Mouse (Mus musculus): ENCODE measurements at regions not wholly inside any gene's neighbourhood (a gene's known extent, or its start where the extent isn't known, plus 50 kb on each side); places are given as distances from the start of the nearest gene placed in this dataset.

DNA sequence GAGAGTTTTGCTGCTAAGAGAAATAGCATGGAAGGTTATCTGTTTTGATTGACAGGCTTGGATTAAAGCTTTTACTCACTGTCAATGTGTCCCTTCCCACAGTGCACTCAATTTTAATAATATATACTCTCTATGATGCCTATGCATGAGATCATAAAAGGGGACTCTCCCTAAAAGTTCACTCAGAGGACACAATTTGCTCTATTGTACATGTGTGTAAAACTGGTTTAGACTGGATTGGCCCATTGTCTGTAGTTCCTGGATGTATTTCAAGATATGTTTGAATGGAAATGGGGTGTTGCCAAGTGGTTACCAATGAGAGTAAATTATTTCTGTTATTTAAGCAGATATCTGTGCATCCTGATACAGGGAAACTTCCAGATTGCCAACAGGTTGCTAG, 244.4 kb upstream of the Gm5148 start:
- DNase-seq (ENCODE audit: low read depth) = no peak

DNA sequence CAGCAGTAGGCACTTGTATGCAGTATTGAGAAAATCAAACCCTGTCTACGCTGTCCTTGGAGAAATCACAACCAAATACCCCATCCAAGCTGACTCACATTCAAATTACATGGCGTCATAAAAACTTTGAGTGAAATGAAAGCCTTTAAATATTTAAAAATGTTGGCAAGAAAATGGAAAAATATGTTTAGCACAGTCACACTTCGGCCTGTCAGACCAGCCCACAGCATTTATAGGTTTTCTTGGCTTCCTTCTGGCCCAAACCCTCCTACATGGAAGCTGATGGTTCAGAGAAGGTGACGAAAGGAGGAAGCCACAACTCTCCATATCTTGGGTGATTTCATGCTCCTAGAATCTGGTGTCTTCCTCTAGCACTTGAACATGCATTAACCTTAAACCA, 240.9 kb upstream of the Gm5148 start:
- no peak for DNase-seq (ENCODE audit: low read depth)

DNA sequence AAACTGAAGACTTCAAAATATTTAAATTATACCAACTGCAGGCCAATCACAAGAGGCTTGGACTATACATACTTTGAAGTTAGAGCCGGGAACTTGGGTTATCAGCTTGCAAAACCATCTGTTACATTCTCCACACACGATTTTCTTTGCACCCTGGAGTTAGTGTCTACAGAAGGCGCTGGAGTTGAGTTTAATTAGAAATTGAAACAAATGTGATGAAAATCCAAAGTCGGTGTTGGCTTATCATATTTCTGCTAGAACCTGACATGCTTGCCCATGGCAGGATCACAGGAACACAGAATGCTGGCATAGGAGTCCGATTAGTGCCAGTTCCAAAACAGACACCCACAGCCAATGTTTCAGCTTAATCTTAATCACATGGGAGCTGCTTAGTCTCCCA, 239.8 kb upstream of the Gm5148 start:
- DNase-seq (ENCODE audit: low read depth) = no peak

DNA sequence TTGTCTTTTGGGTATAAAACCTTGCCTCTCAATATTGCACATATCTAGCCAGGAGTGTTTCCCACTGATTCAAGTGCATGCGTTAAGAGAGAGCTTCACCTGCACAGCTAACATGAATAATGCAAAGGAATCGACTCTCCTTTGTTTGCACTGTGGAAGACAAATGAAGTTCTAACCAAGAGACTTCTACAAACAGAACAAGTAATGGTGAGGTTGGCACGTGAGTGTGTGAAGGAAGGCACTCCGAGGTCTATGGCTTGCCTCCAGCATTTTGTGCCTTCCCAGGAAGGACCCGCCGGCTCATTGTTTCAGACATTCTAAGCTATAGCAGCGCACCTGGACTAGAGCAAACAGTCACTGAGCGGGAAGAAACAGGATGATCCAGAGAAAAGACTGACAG, 238.5 kb upstream of the Gm5148 start:
- DNase-seq (ENCODE audit: low read depth) = no peak

DNA sequence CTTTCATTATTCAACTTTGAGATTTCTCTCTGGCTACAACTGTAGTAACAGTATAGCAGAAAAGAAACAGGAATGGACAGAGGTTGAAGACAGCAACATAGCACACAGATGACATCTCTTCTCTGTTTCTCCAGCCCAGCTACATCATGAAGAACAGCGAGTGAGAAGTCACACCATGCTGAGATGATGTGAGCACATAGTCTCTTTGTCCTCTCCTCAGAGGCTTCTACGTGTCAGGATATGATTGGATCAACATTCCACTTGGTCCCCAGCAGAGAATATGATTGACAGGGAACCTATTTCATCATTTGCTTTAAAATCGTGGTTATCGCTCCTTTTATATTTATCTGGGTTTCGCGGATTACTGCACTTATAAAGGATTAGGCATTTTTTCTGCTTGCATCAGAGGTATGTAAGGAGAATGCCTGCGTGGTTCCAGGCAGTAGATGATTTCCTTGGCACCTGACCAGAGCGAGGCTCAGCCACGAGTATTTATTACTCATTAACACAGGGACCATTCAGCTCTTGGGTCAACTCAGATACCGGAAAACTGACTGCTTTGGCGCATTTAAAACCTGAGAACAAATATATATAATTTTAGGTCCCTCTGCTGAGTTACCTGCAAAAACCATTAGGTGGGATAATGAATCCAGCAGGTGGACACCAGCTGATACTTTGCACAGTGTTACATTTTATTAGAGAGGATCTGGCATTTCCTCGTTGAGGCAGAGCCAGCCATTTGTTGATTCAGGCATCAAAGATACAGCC, 237.9 kb upstream of the Gm5148 start:
- no peak for DNase-seq (ENCODE audit: low read depth)

DNA sequence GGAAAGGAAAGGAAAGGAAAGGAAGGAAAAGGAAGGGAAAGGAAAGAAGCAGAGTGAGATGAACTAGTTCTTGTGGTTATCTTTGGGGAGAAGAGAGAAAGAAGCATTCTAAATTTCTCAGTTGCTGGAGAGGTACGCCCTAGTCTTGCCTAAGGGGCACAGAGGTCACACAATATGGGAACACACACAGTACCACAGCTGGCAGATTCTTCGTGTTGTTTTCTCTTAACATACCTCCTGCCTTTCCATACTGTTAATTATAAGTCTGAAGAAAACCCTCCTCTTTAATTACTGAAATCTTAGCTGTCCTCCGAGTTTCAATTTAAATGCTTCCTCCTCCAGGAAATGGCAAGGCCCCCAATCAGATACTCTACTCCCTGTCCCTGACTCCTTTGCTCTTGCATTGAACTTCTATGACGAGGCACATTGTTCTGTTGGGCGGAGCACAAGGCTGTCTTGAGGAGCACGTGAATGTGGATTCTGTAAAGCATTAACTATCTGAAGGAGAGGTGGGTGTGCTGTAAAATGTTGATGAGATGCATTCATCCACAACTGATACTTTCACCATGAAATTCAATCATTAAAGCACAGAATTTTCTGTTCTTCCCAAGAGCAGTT, 234.2 kb upstream of the Gm5148 start:
- no peak for DNase-seq (ENCODE audit: low read depth)

DNA sequence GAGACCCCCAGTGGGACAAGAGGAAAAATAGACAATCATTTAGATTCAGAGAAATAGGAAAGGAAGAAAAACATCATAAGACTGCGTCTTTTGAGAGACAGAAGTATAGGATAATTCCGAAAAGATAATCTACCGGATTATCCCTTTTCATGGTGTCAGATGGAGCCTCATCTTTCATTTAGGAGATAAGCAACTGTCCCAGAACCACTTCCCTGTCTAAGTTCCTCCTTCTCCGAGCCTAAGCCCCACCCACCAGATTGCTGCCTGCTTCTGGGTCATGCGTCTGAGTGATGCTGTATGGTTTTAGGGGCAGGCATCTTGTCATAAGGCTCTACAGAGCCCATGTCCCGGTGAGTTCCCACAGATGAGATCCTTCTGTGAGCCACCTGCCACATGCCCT, 232.3 kb upstream of the Gm5148 start:
- DNase-seq (ENCODE audit: low read depth) = no peak

DNA sequence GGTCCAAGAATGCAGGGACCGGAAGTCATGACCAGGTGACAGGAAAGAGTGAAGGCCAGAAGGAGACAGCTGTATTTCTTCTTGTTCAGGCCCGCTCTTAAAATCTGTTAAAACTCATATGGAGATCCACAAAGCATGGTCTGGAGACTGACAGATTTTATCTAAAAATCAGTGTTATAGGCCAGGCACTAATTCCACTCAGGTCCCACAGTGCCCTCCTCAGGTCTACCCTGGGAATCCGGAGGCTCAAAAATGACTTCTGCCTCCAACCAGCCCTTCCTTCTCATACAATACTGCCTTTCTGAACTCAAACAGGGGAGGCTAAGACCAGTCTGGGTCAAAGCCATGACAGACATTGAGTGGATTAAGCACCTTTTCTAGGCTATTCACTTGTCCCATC, 228.6 kb upstream of the Gm5148 start:
- no peak for DNase-seq (ENCODE audit: low read depth)

DNA sequence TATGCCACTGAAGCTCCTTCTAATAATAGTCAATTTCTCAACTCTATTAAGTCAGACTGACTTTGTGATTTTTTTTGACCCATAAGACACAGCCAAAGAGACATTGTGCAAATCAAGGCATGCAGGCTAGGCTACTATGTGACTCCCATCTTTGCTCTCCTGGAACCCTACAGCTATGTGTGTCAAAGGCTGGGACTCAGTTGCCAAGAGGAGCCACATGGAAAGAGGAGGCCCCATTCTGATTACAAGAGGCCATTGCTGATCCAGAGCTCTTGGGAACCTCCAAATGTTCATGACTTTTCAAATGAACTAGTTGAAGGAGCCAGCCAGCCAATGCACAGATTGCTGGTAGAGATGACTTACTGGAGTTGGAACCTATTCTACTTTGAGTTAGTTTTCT, 228.0 kb upstream of the Gm5148 start:
- no peak for DNase-seq (ENCODE audit: low read depth)

DNA sequence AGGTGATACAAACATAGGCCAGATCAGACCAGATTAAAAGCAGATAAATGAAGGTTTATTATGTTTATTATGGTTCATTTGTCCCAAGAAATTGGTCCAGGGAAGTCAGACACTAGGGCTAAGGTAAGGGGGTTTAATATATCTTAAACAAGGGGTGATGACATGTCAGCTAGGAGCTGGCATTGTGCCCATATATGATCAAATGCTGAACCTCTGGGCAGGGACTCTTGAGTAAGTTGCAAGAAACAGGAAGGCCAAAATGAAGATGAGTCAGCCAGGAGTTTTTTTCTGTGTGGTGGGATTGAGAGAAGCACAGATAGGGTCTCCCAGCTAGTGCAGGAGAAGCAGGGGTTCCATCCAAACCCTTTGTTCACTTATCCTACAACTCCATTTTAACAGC, 219.4 kb upstream of the Gm5148 start:
- DNase-seq (ENCODE audit: low read depth) = no peak

DNA sequence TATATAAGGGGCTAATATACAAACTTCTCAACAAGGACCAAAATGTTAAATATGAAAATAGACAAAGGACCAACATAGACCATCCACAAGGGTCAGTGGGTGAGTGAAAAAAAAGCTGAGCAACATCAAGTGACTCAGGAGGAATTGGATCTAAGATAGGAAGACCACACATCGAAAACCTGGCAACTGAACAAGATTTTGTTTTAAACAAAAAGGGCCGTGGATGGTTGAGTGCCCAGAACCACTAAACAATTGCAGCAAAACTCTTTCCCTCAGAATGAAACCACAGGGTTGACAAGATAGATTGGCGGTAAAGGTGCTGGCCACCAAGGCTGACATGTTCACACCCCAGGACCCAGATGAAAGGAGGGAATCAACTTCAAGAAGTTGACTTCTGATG, 215.7 kb upstream of the Gm5148 start:
- no peak for DNase-seq (ENCODE audit: low read depth)

DNA sequence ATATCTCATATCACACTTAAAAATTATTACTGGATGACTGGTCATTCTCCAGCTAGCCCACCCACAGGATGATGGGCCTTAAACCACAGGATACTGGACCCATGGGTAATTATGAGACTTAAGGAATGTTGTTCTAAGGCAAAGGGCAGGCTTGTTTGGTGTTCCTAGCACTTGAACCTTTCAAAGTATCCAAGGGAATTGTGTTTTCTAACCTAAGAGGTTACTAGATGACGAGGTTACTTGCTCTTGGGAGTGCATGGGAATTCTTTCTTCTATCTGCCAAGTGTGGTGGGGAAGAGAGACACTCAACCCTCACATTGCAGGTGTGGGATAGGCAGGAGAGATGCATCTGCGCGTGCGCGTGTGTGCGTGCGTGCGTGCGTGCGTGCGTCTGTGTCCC, 214.6 kb upstream of the Gm5148 start:
- DNase-seq (ENCODE audit: low read depth) = no peak

DNA sequence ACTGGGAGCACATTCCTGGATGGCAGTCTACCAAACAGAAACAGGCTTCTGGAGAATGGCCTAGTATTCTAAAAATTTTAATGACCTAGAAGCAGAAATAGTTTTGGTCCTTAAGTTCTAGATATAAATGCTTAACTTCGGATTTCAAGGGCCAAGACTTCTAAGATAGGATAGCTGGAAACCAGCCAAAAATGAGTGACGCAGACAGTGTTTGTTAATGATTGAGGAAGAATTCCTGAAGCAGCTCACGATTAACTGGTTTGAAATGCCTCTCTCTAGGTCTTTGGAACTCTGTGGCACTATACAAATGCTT, 213.9 kb upstream of the Gm5148 start:
- DNase-seq (ENCODE audit: low read depth) = no peak

DNA sequence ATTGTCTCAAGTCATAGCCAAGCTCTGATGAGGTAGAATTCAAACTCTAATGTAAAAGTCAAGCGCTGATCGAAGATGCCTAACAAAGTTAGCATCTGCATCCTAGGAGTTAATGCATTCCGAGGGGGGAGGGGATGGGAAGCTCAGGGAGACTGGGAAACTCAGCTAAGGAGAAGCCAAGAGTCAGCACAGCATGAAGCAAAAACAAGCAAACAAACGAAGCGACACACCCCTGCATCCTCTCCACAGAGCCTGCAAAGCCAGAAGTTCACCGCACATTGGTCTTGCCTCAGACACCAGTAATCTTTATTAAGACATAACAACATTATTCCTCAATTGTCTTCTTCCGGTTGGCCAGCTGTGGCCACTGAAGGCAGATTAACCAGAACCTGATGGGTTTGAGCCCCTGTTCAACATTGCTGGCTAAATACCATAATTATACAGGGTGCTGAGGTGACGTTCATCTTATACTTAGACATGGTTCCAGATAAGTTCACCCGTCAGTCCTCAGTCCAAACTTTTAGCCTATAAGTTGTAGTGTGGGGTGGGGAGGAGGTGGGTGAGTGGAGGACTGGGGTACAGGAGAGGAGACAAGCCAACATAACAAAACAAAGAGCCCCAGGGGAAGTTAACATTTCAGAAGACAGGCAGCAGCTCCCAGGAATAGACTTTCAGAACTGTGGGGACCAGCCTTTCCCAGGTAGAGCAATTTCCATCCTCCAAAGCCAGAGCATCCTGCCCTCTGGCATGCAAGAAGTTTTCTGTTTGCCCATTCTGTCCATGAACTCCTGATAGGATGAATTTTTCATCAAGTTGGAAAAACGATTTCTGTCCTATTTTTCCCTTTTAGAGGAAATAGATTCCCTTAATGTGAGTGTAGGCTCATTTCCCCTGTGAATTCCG, 213.3 kb upstream of the Gm5148 start:
- DNase-seq (ENCODE audit: low read depth) = no peak

DNA sequence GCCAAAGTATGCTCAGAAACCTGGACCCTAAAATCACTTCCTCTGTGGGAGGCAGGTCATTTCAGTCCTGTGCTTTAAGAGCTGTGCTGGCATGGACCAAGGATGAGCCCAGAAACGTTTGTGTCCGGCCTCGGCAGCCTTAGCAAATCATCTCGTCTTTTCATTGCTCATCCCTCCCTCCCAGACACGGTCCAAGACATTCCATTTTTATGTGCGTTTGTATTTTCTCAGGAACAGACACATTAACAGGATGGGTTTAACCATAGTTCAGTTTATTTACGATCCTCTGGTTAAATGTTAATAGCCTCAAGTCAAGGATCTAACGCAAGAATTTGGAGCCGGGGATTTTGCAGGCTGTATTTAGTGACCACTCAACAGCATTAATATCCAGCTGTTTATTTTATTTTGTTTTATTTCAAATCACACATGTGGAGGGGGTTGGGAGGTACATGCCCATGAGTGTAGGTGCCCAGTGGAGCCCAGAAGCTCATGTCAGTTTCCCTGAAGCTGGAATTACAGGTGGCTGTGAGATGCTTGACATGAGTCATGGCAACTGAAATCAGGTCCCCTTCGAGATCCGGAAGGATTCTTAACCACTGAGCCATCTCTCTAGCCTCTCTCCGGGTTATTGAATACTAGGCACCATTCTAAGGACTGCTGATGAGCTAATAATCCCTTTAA, 212.1 kb upstream of the Gm5148 start:
- no peak for DNase-seq (ENCODE audit: low read depth)

DNA sequence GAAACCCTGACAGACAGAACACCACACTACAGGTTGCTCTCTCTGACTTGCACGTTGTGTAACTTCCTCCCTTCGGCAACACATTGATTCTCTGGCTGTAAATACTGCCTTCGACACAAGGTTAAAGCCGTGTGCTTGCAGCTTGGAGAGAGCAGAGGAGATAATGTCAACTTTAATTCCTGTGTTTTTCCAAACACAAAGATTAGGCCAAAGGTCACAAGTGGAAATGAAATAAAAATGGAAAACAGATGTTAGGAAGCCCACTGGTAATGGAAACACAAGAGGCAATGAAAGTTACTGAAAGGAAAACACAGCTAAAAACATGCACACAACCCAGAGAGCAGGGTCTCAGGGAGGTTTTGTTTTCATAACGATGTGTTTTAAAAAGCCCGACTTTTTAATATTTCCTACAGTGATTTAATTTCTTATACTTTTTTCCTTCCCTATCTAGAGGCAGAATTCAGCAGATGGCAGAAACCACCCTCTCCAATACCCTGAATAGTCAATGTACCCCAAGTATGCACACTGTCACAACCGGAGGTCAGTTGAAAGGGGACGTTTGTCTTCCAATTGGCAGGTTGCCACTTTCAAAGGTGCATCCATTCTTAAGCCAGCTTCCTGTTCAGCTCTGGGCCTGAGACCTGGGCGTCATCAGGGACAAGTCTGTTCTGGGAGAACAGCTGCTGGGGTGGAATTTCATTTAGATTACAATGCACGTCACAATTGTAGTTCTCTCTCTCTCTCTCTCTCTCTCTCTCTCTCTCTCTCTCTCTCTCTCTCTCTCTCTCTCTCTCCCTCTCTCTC, 210.8 kb upstream of the Gm5148 start:
- no peak for DNase-seq (ENCODE audit: low read depth)

DNA sequence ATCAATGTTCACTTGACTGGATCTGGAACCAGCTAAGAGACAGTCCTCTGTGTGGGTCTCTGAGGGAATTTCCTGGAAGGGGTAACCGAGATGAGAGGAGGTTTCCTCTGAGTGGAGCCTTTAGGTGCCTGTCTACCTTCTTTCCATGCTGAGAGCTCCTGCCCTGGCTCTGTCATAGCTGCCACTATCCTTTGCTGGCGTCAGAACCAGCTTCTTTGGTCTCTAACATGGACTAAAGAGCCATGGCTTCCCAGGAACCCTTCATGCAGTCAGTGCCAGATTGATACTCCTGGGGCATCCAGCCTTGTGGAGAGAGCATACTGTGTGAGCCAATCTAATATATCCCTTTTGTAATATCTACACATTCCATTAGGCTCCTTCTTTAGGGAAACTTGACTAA, 209.9 kb upstream of the Gm5148 start:
- no peak for DNase-seq (ENCODE audit: low read depth)

DNA sequence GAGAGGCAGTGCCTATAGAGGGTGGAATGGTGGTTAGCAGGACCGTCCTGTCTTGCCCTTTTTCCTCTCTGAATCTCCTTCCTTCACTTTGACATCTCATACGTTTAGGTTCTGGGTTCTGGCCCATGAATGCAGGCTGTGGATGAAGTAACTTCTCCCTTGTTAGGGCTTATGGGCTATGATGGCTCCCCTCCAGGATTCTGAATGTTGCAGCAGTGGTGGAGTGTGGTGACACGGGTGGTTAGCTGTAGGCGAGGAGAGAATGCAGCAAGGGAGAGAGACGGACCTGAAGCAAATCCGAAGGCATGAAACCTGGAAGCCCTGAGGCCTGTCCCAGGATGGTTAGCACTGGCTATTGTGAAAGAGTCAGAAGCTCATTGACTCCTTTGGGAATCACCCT, 204.4 kb upstream of the Gm5148 start:
- no peak for DNase-seq (ENCODE audit: low read depth)

DNA sequence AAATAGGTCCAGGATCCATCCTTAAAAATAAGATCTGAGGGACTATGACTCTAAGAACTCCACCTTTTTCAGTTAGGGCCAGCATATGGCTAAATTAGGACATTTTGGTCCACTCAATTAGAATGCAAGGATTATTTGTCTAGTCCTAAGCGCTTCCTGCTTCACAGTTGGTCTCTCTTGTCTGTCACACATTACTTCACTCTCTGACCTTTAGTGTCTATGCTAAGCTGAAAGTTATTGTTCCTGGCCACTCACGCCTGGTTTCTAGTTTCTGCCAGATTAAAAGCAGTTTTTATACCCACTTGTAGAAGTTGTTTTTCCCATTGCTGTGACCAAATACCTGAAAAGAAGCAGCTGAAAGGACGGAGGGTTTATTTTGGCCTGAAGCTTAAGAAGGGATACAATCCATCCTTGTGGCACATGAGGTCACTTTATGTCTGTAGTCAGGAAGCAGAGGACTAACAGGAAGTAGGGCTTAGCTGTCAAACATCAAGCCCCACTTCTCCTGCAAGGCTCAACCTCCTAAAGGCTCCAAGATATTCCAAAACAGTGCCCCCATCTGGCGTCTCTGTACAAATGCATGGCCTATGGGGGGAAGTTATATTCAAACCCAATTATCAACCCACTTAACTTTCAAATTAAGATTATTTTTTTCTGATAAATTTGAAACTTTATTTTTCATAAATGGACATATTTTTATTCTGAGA, 195.3 kb upstream of the Gm5148 start:
- no peak for DNase-seq (ENCODE audit: low read depth)

DNA sequence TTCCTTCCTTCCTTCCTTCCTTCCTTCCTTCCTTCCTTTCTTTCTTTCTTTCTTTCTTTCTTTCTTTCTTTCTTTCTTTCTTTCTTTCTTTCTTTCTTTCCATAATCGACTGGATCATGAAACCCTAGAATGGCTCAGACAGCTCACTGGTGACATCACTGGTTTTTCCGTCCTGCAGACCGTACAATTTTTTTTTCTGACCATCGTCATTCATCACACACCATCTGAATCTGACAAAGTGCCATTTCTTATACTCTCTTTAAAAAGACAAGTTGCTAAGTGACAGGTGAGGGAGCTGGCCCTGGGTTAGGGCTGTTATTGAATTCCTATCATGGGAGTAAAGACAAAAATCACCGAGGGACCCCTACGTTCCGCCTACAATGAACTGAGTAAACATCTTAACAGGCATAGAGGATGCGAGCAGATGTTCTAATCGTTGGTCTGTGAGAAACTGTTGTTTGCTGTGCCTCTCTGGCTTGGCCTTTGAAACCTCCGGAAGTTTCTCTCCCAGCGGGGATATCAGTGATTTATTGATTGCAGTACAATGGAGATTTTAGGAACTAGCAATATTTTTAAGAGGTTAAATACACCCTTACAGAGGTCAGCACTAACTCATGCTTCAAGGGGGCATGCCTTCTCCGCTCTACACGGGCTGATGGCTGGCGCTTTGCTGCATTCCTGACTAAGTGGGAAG, 192.6 kb upstream of the Gm5148 start:
- no peak for DNase-seq (ENCODE audit: low read depth)

DNA sequence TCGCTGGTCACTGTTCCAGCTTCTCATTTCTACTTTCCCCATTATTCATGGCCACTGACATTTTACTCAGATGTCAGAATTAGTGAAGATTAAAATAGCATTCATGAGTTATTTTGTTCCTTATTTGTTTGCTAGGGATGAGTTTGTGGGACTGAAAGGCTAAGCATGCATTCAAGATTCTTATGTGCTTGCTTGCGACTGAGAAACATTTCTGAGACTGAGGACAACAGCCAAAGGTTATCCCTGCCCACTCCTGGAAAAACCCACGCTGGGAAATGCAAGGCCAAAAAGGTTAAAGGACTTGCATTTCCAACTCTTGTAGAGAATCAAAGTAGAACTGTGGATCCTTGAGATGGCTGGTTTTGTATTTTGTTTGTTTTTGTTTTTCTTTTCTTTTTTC, 192.0 kb upstream of the Gm5148 start:
- no peak for DNase-seq (ENCODE audit: low read depth)

Measured in c-Kit-positive CD71-positive TER-119-negative erythroid progenitor cells, embryonic 14.5 days (primary cell).